Mouse (Mus musculus) embryo, embryonic 10.5 days (tissue): ENCODE measurements at regions not wholly inside any gene's neighbourhood (a gene's known extent, or its start where the extent isn't known, plus 50 kb on each side); places are given as distances from the start of the nearest gene placed in this dataset.

ENCODE experiments used
- DNase-seq: peaks from one replicate; pipeline ENCODE4 v3.0.0-alpha.2; 2015; ENCODE audit warnings: low spot score

- no peak for DNase-seq
Measured at GRCm38 (mm10) chr5:126155216-126155880, 623.8 kb downstream of the Tmem132b start.

DNA sequence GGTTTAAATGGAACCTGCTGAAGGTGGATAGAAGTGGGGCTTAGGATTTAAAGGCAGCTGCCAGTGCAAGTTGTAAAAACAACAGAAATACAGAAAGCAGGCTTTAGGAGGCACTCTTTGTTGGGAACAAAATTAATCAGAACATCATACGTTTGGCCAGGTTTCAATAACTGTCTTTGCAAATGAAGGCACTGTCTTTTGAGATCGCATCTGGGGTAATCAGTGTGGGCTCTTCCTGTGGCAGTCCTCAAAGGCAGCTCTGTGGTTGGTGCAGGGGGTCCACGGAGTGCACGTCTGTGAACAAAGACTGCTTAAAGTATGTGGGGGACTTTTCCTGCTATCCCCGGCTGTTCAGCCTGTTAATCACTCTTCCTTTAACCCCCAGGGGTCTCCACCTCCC lies 654.5 kb downstream of the Tmem132b start:
- no peak for DNase-seq

GRCm38 (mm10) chr5:126199876-126200275 lies 668.3 kb downstream of the Tmem132b start:
- no peak for DNase-seq

GRCm38 (mm10) chr5:126201535-126201934 lies 670.0 kb downstream of the Tmem132b start:
- peak; percentile 57 for DNase-seq

DNA sequence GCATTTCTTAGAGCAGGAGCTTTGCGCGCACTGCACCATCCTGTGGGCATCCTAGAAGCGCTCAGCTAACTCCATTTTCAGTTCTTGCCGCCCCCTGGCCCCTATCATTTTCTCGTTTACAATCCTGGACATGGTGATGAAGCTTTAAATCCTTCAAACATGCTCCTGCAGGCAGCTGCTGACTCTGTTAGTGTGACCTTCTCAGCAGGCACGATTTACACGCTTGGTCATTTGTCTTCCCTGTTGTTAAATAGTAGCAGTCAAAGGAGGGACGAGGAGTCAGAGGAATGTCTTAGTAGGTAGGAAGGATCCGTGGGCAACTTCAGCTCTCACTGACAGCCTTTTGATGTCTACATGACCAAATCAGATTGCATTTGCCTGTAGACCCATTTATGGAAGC lies 670.4 kb downstream of the Tmem132b start:
- peak; percentile 63 for DNase-seq

- DNase-seq = no peak
Measured at GRCm38 (mm10) chr5:126217016-126217415, 685.4 kb downstream of the Tmem132b start.

- no peak for DNase-seq
Measured at GRCm38 (mm10) chr5:126217746-126218145, 686.2 kb downstream of the Tmem132b start.

GRCm38 (mm10) chr5:126223696-126224095 lies 692.1 kb downstream of the Tmem132b start:
- DNase-seq = no peak

- DNase-seq = no peak
Measured at GRCm38 (mm10) chr5:126230768-126231167, 699.2 kb downstream of the Tmem132b start.

DNA sequence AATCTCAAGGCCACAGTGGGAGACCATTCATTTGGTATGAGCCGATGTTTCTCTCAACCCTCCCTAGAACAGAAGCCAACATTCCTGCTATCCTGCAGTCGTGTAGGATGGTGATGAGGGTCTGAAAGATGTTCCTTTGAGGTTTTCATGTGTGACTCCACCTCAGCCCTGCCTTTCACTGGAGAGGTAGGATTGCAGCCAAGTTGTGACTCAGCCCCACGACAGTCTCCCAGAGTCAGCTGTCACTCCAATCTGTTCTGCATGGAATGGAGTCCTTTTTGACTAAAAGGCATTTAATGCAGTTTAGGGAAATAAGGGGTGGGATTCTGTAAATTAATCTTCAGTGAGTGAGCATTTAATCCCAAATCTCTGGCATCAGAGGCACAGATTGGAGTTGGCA lies 706.5 kb downstream of the Tmem132b start:
- no peak for DNase-seq

- DNase-seq = no peak
Measured at GRCm38 (mm10) chr5:126245776-126246175, 714.2 kb downstream of the Tmem132b start.

DNA sequence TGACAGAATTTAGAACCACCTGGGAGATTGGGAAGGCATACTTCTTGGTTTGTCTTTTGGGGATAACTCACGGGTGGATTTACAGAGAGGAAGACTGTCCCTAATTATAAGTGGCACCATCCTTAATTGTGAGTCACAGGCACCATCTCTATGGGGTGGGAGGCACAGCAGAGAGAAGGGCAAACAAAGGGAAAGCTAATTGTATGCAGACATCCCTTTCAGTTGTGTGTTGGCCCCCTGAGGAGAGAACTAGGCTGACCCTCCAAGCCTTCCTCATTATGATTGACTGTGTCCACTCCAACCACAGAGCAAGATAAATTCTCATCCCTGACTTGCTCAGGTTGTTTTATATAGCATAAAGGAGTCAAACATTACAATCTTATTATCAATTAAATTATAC lies 718.8 kb downstream of the Tmem132b start:
- no peak for DNase-seq

GRCm38 (mm10) chr5:126254661-126255060 lies 723.1 kb downstream of the Tmem132b start:
- no peak for DNase-seq

DNA sequence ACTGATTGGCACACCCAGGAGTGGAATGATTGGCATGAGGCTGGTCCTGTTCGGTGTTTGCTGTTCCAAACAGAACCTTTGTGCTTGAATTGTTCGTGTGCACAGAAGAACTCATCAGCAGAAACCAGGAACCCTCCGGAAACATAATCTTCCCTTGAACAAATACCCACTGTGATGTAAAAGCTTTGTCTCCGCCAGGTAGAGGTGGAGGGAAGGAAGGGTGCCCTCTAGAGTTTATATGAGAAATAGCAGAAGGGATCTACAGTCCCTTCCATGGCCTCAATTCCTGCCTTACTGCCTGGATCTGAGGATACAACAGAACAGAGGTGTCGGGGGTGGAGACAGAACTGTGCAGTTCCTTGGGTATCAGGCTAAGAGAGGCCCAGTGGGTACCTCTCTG lies 726.3 kb downstream of the Tmem132b start:
- no peak for DNase-seq

DNA sequence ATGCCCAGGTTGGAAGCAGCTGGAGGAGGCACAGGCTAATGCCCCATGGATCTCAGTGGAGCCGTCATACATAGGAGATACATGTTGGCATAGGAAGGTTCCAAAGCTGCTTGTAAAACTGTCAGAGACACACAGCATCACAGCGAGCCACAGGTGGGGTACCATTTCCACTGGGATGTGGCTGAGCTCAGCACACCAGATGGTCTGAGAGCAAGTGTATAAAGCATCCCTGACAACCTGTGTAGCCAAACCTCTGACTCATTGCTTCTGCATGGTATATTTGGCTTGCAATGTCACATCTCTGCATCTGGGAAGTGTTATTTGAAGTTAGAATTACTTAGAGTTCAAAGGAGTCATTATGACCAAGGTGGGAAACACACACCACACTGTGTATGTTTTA lies 734.9 kb downstream of the Tmem132b start:
- no peak for DNase-seq

DNA sequence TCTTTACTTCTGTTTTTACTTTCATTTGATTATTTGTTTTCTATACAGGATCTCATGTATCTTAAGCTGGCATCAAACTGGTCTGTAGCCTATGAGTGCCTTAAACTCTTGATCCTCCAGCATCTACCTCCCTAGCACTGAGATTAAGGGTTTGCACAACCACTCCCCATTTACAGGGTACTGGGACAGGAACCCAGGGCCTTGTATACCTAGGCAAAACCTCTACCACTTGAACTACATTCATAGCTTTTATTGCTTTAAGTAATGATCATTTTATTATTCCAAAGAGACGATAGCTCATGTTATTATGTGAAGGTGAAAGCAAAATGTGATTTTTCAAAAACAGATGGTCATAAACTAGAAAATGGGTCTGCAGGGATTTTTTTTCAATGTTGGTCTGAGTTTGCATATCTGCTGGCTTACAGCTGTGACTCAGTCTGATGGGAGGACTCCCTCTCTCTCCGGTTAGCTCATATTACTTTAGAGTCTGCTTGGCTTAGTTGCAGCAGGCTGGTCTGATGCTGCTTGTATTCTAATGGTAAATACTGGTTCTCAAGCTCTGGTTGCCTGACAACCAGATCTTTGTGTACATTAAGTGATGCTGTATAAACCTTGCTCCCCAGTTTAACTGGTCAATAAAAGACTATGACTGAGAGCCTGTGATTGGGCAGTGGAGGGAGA lies 735.5 kb downstream of the Tmem132b start:
- DNase-seq = no peak

- DNase-seq = no peak
Measured at GRCm38 (mm10) chr5:126268592-126268991, 737.0 kb downstream of the Tmem132b start.

DNA sequence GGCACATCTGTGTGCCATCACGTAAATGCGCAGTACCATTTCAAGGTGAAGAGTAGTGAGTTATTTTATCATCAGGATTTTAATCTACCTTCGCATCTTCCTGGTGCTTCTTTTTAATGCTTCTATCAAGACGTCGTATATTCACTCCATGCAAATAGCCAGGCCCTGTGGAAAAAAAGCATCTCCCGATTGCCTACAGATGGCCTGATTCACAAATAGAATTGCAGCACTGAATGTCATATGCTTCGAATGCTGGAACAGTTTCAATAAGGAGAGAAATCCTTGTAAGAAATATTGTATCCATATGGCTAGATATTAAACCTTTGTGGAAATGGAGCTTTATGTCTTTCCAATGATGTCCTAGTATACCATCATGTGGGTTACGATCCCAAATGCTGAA lies 742.7 kb downstream of the Tmem132b start:
- no peak for DNase-seq

- DNase-seq = peak; percentile 28
Measured at GRCm38 (mm10) chr5:126281057-126281728, 749.6 kb downstream of the Tmem132b start.

GRCm38 (mm10) chr5:126281782-126282181 lies 750.2 kb downstream of the Tmem132b start:
- DNase-seq = peak; percentile 18

GRCm38 (mm10) chr5:126324847-126325246 lies 793.3 kb downstream of the Tmem132b start:
- no peak for DNase-seq

DNA sequence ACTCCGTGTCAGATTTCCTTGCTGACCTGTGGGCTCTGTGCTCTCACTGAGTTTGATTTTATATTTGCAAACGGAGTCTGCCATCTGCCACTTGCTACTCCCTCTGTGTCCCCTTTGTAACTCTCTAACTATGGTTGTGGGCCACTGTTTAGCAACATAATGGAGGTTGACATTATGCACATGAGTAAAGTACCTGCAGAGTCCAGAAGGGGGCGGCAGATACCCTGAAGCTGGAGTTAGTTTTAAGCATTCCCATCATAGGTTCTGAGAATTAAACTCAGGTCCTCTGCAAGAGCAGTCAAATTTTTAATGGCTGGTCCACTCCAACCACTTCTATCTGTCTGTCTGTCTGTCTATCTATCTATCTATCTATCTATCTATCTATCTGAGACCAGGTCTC lies 796.7 kb downstream of the Tmem132b start:
- peak; percentile 32 for DNase-seq

DNA sequence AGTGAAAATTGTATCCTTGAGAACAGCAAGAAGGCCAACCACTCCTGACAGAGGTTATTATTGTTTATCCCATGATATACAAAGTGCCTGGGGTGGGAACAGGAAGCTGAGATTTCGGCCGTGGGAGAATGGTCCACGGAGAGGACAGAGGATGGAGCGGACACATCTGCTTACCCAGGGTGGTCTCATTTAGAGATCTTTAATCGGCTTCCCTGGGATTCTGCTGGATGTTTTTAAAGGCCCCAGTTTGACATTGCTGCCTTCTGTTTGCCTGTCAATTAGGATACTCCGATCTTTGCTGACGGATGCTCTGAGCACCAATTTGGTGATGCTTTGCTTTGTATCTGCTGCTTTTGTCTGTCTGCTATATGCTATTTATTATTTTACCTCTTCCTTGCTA lies 803.5 kb downstream of the Tmem132b start:
- no peak for DNase-seq
